Mouse (Mus musculus): ENCODE results near the gene Prkaa1.
"Not testable (repeated sequence)": the region's sequence is repeated elsewhere in the genome, so short reads cannot be mapped to it uniquely, and the experiment has no call there.

Prkaa1 gene

DNA sequence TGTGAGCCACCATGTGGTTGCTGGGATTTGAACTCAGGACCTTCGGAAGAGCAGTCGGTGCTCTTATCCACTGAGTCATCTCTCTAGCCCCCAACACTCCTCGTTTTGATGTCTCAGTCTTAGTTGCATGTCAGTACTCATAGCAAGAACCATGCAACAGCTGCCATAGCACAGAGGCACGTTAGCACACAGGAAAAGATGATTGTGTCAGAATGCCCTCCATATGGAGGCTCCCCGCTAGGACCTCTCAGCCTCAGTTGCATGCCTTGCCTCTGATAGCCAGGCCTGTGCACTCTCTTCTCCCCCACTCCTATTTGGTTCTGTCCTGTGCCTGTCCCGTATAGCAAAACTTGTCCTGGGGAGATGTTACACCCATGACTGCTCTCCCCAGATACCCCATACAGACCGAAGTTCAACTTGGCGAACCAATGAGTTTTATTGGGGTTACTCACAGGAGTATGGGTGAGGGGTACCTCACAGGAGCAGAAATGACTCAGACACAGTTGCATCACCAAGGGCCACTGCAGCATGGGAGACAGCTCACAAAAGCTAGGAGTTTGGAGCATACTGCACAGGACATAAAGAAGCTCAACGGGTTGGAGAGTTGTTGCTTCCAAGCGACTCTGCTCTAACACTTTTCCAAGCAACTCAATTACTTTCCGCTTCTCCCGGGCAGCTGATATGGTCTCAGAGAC, 14.4 kb upstream of the Prkaa1 start:
- DNase-seq (ENCODE audit: low spot score in 2 of 2), result no peak

DNA sequence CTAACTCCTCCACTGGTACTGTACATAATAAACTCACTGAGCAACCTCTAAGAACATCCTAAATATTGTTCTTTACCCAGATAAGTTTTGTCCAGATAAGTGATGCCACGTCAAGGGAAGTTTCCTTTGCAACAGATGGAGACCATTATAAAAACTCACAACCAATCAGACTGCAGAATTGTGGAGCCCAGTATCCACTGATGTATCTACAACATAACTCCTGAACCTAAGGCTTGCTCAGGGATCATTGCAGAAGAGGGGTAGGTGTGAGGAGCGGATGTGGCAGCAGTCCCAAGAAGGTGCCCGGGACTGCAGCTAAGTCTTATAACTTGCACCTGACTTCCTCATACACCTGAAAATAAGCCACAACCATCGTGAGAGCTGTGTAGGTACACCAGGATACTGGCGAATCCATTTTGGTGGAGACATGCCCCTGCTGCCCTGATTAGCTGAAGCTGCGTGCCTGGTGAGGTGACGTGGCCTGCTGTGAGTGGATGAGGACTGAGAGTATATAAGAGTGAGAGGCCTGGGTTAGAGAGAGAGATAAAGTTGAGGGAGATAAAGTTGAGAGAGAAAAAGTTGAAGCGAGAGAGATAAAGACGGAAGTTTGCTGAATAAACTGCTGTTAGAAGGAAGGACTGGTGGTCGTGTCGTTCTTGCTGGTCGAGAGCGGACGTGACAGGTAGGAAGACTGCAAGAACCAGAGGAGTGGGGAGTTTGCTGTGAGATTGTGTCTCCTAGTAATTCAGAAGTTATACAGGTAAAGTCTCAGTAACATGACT, 12.6 kb upstream of the Prkaa1 start:
- DNase-seq (ENCODE audit: low spot score in 2 of 2), result not testable (repeated sequence)

DNA sequence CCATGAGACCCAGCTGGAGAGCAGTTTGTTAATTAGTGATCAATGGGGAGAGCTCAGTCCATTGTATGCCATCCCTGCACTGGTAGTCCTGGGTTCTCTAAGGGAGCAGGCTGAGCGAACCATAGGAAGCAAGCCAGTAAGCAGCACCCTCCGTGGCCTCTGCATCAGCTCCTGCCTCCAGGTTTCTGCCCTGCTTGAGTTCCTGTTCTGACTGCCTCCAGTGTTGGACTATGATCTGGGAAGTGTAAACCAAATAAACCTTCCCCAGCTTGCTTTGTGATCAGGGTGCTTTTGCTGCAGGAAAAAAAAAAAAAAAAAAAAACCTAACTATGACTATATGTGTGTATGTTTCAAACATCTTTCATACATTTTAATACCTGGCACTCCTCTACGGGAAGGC, 10.4 kb upstream of the Prkaa1 start:
- DNase-seq (ENCODE audit: low spot score in 2 of 2), result no peak

DNA sequence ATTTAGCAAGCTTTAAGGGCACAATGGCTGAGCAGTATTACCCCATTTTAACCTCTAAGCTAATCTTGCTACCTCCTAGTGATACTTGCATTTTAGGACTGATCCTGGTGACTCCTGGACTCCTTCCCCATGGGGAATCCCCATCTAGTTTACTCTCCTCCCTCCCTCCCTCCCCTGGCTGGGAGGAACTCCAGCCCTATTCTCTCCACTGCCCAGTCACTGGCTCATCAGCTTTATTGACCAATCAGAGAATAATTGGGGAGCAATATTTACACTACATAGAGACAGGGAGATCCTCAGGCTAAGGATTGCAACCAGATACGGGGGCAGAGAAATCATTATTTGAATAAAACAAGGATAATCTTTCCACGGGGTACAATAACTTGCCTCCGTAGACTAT, 9.5 kb upstream of the Prkaa1 start:
- DNase-seq (ENCODE audit: low spot score in 2 of 2), result no peak

DNA sequence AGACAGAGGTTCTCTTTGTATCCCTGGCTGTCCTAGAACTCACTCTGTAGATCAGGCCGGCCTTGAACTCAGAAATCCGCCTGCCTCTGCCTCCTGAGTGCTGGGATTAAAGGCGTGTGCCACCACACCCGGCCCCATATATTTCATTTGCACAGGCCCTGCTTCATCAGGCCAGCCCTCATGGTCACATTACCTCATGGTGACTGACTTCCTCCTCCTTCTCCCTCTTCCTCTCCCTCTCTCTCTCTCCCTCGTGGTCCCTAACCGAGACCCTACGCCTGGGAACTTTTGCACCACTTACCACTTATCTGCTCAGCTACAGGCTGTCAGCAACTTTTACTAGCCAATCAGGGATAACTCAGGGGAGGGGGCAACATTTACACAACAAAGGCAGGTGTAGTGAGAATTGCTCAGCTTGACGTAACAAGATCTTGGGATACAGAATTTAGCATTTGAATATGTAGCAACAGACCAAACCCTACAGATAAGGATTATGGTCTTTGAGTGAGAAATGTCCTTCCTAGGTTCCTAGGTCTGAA, 8.6 kb upstream of the Prkaa1 start:
- DNase-seq (ENCODE audit: low spot score in 2 of 2), result no peak

DNA sequence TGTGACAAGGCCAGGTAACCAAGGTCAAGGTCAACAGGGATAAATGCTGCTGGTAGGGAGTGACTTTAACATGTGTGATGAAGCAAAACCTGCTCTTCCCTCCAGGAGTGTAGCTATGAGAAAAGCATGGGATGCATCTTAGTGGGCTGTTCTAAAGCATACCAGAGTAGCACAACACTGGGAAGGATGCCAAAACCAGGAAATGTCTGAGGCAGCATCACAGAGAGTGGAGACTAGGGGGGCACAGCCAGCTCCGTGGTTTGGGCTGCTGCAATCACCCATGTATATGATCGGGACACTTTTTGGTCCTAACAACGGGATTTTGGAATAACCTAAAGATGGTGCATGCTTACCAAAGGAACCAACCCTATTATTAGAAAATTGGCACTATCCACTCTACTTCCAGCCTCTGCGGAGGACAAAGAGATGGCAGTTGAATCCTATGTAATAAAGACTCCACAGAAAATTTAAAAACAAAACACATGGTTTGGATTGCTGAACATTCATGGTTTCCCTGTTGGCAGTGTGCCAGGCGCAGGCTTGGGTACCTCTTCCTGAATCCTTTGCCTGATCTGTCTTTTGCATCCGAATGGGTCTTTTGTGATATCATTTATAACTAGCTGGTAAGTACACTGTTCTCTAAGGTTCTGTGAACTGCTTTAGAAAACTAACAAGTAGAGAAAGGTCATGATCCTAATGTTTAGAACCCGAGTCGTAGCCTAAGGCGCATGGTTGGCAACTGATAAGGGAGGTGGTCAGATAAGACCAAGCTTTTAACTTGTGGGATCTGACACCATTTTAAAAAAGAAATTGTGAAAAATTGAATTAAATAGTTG, 5.4 kb upstream of the Prkaa1 start:
- DNase-seq (ENCODE audit: low spot score in 2 of 2), result no peak

DNA sequence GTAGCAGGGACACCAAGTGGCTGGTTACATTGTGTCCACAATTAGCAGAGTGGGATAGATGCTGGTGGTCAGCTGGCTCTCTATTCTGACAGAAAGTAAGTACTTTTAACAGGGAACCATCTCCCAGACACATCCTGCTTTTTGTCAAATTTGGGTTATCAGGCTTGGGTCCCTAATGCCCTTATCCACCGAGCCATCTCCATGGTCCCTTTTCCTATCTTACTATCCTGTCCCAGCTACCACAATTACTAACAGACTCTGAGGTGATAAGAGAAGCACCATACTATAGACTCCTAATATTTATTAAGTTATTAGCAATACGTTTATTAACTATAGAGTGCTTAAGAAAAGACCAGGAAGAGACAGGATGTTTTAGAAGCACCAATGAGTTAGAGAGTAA, 4.3 kb upstream of the Prkaa1 start:
- DNase-seq (ENCODE audit: low spot score in 2 of 2), result no peak

DNA sequence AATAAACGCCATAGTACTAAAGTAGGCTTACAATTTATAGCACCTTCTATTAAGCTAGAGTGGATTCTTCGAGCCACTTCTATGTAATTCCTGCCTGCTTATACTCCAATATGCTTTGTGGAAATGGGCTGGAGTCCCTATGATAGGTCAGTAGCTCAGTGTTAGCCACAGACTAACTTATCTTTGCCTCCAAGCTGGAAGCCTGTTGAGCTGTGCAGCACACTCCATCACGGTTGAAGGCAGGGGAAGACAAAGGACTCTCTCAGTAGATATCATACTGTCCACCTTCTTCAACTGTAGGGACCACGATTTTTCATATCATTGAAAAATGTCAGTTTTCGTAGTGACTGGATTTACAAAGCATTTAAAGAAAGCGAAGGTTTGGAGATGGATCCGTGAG, 3.8 kb upstream of the Prkaa1 start:
- DNase-seq (ENCODE audit: low spot score in 2 of 2), result peak in 1 of 2 experiments; percentile 33

DNA sequence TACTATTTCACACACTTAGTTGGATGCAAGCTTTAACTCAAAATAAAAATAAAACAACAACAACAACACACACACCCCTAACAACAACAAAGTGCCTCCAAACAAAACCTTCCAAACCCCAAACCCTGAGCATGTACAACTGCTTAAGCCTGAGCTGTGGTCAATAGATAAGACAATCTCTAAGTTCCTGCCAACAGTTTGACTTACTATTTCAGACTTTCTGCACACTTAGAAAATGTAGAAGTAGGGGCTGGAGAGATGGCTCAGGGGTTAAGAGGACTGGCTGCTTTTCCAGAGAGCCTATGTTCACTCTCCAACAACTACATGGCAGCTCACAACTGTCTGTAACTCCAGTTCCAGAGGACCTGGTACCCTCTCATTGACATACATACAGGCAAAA, 3.3 kb upstream of the Prkaa1 start:
- no peak for DNase-seq (ENCODE audit: low spot score in 2 of 2)

DNA sequence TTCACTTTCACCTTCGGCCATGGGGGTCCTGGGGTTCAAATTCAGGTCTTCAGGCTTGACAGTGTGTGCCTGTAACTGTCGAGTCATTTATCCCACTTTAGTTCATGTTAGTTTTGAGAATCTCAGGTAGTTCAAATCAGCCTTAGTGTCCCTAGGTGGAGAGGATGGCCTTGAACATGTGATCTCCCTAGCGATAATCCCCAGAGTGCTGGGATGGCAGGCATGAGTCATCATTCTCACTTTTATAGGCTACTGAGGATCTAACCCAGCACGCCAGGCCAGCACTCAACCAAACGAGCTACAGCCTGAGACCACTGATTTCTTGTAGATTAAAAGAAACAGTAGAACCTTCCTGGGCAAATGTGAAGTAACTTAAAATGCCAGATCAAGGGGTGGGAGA, 1.6 kb upstream of the Prkaa1 start:
- DNase-seq (ENCODE audit: low spot score in 2 of 2), result no peak

DNA sequence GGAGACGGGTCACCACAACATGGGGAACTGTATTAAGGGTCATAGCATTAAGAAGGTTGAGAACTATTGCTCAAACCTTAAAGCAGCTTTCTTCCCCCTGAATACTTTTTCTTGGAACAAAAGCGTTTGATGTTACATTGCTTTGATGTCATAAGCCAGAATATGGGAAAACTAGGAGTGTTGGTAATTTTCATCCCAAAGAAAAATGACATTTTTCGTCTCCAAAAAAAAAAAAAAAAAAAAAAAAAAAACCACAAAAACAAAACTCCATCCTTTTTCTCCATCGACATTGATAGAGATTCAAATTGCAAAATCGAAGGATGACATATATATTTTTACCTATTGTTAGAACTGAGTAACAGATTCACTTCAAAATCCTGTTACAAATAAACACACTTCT, 947 bp upstream of the Prkaa1 start:
- no peak for DNase-seq (ENCODE audit: low spot score in 2 of 2)

DNA sequence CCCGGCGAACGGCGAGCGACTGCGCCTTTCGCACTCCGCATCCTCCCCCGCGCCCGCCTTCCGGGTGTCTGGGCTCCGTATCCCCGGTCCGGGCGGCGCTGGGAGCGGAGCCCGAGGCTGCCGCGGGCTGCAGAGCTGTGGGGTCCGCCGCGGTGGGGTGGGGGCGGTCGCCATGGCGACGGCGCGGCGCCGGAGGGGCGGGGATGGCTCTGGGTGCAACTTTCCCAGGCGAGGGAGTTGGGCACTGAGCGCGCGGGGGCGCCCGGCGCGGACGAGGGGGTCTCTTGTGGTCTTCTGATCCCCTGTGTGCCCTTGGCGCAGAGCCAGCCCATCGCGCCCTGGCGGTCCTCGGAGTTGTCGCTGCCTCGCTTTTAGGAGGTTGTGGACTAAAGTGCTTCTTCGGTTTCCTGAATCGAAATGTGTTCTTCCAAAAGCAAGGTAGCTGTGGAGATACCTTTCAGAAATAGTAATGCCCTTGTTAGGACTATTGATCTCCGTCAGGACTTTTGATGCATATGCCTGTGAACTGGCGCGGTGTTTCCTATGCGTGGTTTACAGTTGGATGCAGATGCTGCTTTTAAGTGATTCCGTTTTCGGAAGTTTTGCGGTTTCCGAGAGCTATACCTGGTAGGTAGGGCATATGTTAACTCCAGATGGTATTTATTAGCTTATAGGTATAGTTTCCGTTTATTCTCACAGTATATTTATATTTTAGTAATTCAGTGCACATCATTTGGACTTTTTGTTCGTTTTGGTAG, 539 bp downstream of the Prkaa1 start:
- DNase-seq (ENCODE audit: low spot score in 2 of 2), result peak; percentile 77 to 91

DNA sequence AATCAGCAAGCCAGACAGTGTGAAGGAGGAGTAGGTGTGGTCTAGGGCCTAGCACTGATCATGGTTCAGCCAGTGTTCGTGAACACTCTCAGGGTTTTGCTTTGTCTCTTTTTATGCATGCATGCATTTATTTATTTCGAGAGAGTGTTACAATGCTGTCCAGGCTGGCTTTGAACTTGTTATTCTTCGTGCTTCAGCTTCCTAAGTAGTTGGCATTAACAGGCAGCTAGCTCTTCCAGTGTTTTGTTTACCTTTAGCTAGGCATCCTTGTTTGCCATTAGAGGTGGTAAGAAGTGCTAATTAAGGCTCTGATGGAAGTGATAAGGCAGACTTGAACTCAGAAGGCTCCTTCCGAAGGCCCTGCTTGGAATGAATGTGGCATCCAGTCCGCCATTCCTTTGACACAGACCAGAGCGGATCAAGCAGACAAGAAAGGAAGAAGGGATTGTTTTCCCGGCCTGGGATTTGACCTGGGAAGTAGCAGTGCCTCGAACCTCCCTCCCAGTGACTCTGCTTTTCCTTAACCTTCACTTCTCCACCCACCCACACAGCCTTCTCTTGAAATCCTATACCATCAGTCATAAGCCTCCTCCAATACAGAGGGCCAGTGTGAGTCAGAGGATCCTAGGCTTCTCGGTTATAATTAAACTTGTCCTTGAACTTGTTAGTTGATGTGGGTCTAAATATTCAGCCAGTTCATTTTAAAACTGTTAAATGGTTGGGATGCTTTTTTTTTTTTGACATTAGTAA, 1.7 kb downstream of the Prkaa1 start:
- DNase-seq (ENCODE audit: low spot score in 2 of 2), result no peak

DNA sequence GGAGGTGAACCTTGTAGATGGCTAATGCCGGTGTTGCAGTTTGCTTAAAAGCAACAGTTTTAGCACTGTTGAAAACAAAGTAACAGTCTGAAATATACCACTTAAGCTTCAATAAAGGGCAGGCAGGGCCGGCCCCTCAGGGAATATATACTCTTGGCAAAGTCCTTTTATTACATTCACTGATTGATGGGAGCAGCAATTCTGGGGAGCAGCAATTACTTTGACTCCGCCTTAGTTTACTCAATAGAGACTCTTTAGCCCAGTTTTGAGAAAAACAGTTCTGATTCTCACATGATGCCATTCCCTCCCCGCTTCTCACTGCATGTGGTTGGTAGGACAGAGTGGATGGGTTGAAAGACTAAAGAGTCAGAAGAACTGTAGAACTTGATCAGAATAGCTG, 5.5 kb downstream of the Prkaa1 start:
- no peak for DNase-seq (ENCODE audit: low spot score in 2 of 2)

DNA sequence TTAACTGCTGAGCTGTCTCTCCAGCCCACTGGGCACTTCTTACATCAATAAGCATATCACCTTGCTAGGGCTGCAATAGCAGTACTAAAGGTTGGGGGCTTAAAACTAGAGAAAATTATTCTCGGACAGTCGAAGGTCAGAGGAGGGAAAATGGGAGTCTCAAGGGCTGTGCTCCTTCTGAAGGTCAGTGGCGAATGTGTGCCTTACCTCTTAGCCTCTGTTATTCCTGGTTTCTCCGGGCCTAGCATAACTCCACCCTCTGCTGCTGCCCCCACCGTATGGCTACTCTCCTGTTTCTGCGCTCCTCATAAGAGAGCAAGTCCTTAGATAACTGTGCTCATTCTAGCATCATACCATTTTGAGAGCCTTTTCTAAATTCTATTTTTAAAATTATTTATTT, 8.5 kb downstream of the Prkaa1 start:
- no peak for DNase-seq (ENCODE audit: low spot score in 2 of 2)

DNA sequence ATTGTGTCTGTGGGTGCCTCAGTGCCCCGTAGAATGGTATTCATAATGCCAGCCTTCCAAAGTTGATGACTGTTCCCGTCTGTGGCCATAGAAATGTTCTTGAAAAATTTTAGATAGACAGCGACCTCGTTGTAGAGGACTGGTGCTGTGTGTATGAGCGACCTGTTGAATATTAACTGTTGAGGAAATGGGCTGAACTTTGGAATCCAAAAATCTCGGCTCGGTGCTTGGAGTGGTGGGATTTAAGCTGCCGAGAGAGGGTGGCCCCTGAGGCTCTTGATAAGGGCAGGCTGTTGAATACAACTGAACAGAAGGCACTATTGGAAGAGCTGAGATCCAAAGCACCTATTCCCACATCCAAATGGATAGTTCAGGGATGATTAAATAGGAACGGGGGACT, 11.0 kb downstream of the Prkaa1 start:
- DNase-seq (ENCODE audit: low spot score in 2 of 2), result no peak

DNA sequence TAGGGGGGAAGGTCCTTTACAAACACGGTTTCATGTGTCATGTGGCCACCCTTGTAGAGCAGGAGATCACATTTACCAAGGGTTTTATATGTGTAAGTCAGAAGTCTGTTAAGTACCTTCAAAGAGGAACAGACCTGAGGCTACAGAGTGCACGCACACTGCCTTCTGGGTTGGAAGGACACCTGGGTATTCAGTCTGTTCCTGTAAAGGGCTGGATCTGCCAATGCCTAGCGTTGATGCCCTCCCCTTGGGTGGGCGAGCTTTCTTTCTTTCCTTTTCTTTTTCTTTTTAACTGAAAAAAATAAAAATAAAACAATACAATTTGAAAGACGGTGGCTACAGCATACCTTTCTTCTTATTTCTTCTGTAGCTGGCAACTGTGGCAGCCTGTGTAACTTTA, 11.4 kb downstream of the Prkaa1 start:
- DNase-seq (ENCODE audit: low spot score in 2 of 2), result no peak

DNA sequence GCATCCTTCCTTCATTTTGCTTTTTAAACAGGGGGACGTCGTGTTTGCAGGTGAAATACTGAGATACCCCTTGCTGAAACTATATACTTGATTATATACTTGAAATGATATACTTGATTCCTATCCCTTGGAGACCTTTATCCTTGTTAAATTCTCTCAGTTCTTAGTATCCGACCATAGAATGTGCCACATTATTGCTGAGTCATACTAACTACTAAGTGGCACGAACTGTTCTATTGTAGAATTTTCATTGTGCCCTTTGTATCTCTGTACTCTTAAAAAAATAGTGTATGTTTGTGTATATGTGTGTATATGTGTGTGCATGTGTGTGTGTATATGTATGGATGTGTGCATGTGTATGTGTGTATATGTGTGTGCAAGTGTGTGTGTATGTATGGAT, 12.7 kb downstream of the Prkaa1 start:
- no peak for DNase-seq (ENCODE audit: low spot score in 2 of 2)

DNA sequence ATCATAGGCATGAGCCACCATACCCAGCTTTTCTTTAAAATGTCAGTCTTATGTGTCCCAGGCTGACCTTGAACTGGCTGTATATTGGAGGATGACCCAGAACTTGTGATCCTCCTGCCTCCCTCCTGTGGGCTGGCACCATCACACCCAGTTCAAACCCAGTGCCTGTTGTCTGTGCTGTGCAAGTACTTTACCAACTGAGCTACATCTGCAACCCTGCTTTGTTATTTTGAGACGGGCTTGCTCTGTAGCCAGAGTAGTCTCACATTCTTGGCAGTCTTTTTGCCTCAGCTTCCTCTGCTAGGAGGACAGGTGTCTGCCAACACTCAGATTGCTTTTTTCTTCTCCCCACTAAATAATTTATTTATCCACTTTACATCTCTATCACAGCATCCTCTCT, 13.7 kb downstream of the Prkaa1 start:
- DNase-seq (ENCODE audit: low spot score in 2 of 2), result no peak

DNA sequence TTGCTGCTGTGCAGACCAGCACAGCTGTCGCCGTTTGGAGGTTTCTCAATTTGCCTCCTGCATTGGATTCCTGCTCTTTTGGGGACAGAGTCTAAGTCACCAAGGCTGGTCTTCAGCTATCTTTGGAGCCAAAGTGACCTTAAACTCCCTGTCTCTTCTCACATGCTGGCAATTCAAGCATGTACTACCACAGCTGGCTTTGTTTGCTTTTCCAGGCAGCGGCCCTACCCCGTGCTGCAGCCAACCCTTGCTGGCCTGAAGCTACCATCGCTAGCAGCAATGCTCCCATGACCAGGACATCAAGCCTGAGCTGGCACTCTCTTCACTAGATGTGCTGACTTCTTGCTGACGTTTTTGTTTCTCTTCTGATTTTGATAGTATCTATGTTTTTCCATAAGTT, 15.2 kb downstream of the Prkaa1 start:
- DNase-seq (ENCODE audit: low spot score in 2 of 2), result no peak
